Mouse (Mus musculus) kidney, embryonic 16.5 days (tissue): Measurements from ENCODE around the gene Armh3. TPM values are rescaled to one million over a fixed set of nuclear protein-coding genes. Genes with fewer than 3 reads are reported as not detected.

Experiments
- ATAC-seq: fragments of 200-750 bp; cut with Nextera tagmentation; 2 replicates; pipeline ENCODE4 v1.8.0; 2017; ENCODE audit warnings: moderate TSS enrichment; ENCODE audit not compliant: low FRiP score, low TSS enrichment
- H3K27ac ChIP-seq: fragments of 300-500 bp; sonication (generic); 2 replicates; pipeline ENCODE4 v1.5.1; 2014; ENCODE audit warnings: low read length
- H3K27me3 ChIP-seq: fragments of 300-500 bp; sonication (generic); 2 replicates; pipeline ENCODE4 v1.6.1; 2014; ENCODE audit warnings: low read length, control low read depth, mixed read lengths; ENCODE audit not compliant: insufficient read depth
- H3K36me3 ChIP-seq: fragments of 300-500 bp; sonication (generic); 2 replicates; pipeline ENCODE4 v1.6.1; 2014; ENCODE audit warnings: low read length, control low read depth, mixed read lengths; ENCODE audit not compliant: insufficient read depth
- H3K4me1 ChIP-seq: fragments of 300-500 bp; sonication (generic); 2 replicates; pipeline ENCODE4 v1.6.1; 2014; ENCODE audit warnings: low read length, control low read depth, mixed read lengths; ENCODE audit not compliant: insufficient read depth
- H3K4me2 ChIP-seq: fragments of 300-500 bp; sonication (generic); replicated peaks from 2 replicates; pipeline ENCODE4 v1.6.1; 2014; ENCODE audit warnings: low read depth, low read length
- H3K4me3 ChIP-seq: fragments of 300-500 bp; sonication (generic); 2 replicates; pipeline ENCODE4 v1.5.1; 2014; ENCODE audit warnings: mild to moderate bottlenecking, low read length
- H3K9ac ChIP-seq: fragments of 300-500 bp; sonication (generic); replicated peaks from 2 replicates; pipeline ENCODE4 v1.6.1; 2014; ENCODE audit warnings: low read length
- H3K9me3 ChIP-seq: fragments of 300-500 bp; sonication (generic); 2 replicates; pipeline ENCODE4 v1.6.1; 2016; ENCODE audit warnings: low read length, control low read depth
- WGBS: fragments of 180-500 bp; shearing (Covaris S2); extraction: QIAGEN DNeasy Blood & Tissue Kit; methylation state at CpG from one replicate; pipeline ENCODE4 v1.1.7; 2014; 5-methylcytosine and 5-hydroxymethylcytosine counted together
- polyA plus RNA-seq: library from polyadenylated mRNA; unstranded; fragments of >200 nt; fragmentation: Nextera tagmentation; extraction: Ambion mirVana; gene quantifications from 2 replicates; pipeline ENCODE4 v1.2.1, GENCODE M21; 2015

Armh3 gene
- polyA plus RNA-seq, 1 experiment from 2014 or later = 20.9 TPM

DNA sequence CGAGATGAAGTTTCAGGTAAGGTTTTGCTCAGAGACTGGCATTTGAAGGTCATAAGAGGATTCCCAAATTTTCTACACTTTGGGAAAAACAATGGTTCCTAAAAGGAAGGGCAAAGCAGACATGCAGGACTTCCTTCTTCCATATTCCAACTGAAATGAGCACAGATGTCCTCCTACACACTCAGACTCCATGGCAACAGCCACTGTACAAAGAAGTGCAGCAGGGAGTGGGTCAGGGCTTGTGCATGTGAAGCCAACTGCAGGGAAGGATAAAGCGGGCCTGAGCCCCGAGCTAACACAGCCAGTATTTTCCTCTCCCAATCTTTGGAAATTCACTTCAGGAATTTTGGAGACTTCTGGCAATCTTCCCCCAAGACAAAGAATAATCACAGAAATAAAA is 80.4 kb downstream of the Armh3 start:
- Histone ChIP-seq H3K4me2 (no peak overlapping the region), H3K27me3 (no peaks in the 10 kb centered on the region), H3K36me3 (no peaks in the 10 kb centered on the region; the same call in 1 of the 2 replicates), H3K27ac (no peak overlapping the region), H3K9me3 (no peaks in the 10 kb centered on the region), H3K4me3 (no peak overlapping the region), H3K4me1 (no peaks in the 10 kb centered on the region), H3K9ac (no peak overlapping the region)
- 71% methylated on average over 3 of the region's 3 CpGs for WGBS
- no peak for ATAC-seq

DNA sequence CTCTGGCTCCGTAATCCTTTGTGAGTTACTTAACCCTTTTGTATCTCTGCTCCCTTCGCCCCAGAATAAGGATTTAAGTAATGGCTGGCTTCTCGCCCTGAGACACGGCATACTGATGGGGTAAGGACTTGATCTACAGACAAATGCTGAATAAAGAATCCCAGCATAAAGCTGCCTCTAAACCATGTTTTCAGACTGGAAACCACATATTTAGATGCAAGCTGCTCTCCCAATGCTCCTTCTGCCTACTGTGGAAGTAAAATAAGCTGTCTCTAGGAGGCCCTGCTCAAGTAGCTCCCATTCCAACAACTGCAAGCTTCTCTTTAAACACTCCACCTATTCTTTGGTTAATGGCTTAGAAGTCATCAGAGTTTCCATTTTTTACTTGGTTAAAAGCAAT is 81.8 kb downstream of the Armh3 start:
- no peaks in the 10 kb centered on the region for H3K27me3 ChIP-seq
- no peak overlapping the region for H3K4me2 ChIP-seq
- no peaks in the 10 kb centered on the region; the same call in 1 of the 2 replicates for H3K36me3 ChIP-seq
- H3K27ac ChIP-seq = no peak overlapping the region
- H3K4me3 ChIP-seq = no peak overlapping the region
- no peak overlapping the region for H3K9ac ChIP-seq
- WGBS = 89% methylated on average over 4 of the region's 4 CpGs
- H3K9me3 ChIP-seq = no peaks in the 10 kb centered on the region
- H3K4me1 ChIP-seq = no peaks in the 10 kb centered on the region
- no peak for ATAC-seq

GRCm38 (mm10) chr19:45916026-45916425 is 82.3 kb downstream of the Armh3 start:
- no peak for ATAC-seq
- Histone ChIP-seq H3K4me2 (no peak overlapping the region), H3K9ac (no peak overlapping the region), H3K4me1 (no peaks in the 10 kb centered on the region), H3K27me3 (no peaks in the 10 kb centered on the region), H3K9me3 (no peaks in the 10 kb centered on the region), H3K36me3 (no peaks in the 10 kb centered on the region; the same call in 1 of the 2 replicates), H3K4me3 (no peak overlapping the region), H3K27ac (no peak overlapping the region)
- 96% methylated on average over 3 of the region's 3 CpGs for WGBS

- H3K4me3 ChIP-seq = no peak overlapping the region
- H3K27ac ChIP-seq = no peak overlapping the region
- H3K27me3 ChIP-seq = no peaks in the 10 kb centered on the region
- no peak overlapping the region for H3K9ac ChIP-seq
- no peak for ATAC-seq
- H3K4me2 ChIP-seq = no peak overlapping the region
- H3K9me3 ChIP-seq = no peaks in the 10 kb centered on the region
- H3K4me1 ChIP-seq = no peaks in the 10 kb centered on the region
- WGBS = 47% methylated on average over 5 of the region's 5 CpGs
- no peaks in the 10 kb centered on the region for H3K36me3 ChIP-seq
These were observed 85.3 kb downstream of the Armh3 start for GRCm38 (mm10) chr19:45913036-45913435.

- no peak for ATAC-seq
- no peaks in the 10 kb centered on the region for H3K9me3 ChIP-seq
- no peak overlapping the region for H3K9ac ChIP-seq
- no peak overlapping the region for H3K4me3 ChIP-seq
- no peaks in the 10 kb centered on the region for H3K27me3 ChIP-seq
- H3K4me2 ChIP-seq = no peak overlapping the region
- no peaks in the 10 kb centered on the region; the same call in 1 of the 2 replicates for H3K36me3 ChIP-seq
- no peaks in the 10 kb centered on the region for H3K4me1 ChIP-seq
- 93% methylated on average over 6 of the region's 6 CpGs for WGBS
- no peak overlapping the region for H3K27ac ChIP-seq
These were observed 85.9 kb downstream of the Armh3 start for GRCm38 (mm10) chr19:45912376-45912775.

- WGBS = 89% methylated on average over 10 of the region's 10 CpGs
- Histone ChIP-seq H3K27ac (no peak overlapping the region), H3K9ac (no peak overlapping the region), H3K4me3 (no peak overlapping the region), H3K36me3 (no peaks in the 10 kb centered on the region; the same call in 1 of the 2 replicates), H3K27me3 (no peaks in the 10 kb centered on the region), H3K9me3 (no peaks in the 10 kb centered on the region), H3K4me1 (no peaks in the 10 kb centered on the region), H3K4me2 (no peak overlapping the region)
- no peak for ATAC-seq
These were observed 86.9 kb downstream of the Armh3 start for GRCm38 (mm10) chr19:45911236-45912025.

- H3K27me3 ChIP-seq = no peaks in the 10 kb centered on the region
- H3K4me3 ChIP-seq = no peak overlapping the region
- H3K36me3 ChIP-seq = no peaks in the 10 kb centered on the region; the same call in 1 of the 2 replicates
- 93% methylated on average over 3 of the region's 3 CpGs for WGBS
- H3K4me2 ChIP-seq = no peak overlapping the region
- H3K9ac ChIP-seq = no peak overlapping the region
- no peaks in the 10 kb centered on the region for H3K4me1 ChIP-seq
- no peak for ATAC-seq
- H3K27ac ChIP-seq = no peak overlapping the region
- no peaks in the 10 kb centered on the region for H3K9me3 ChIP-seq
These were observed 90.0 kb downstream of the Armh3 start for GRCm38 (mm10) chr19:45908246-45908645.

DNA sequence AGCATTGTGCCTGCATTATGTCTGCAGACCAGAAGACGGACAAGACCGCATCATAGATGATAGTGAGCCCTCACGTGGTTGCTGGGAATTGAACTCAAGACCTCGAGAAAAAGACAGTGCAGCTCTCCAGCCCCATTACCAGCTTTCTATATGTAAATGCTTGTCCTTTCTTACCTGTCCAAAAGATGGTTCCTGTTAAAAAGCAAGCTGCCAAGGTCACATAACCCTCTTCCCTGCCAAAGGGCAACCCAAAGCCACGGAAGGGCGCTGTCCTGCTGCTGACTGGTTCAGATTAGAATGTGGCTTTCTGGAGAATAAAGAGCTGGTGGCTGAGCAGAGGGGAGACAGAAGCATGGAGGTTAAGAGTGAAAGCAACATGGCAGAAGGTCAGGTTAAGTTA is 90.9 kb downstream of the Armh3 start:
- Histone ChIP-seq H3K27ac (no peak overlapping the region), H3K9ac (no peak overlapping the region), H3K4me3 (no peak overlapping the region), H3K4me1 (no peaks in the 10 kb centered on the region), H3K36me3 (no peaks in the 10 kb centered on the region; the same call in 1 of the 2 replicates), H3K9me3 (no peaks in the 10 kb centered on the region), H3K4me2 (no peak overlapping the region), H3K27me3 (no peaks in the 10 kb centered on the region)
- WGBS = 92% methylated on average over 6 of the region's 6 CpGs
- ATAC-seq = no peak

DNA sequence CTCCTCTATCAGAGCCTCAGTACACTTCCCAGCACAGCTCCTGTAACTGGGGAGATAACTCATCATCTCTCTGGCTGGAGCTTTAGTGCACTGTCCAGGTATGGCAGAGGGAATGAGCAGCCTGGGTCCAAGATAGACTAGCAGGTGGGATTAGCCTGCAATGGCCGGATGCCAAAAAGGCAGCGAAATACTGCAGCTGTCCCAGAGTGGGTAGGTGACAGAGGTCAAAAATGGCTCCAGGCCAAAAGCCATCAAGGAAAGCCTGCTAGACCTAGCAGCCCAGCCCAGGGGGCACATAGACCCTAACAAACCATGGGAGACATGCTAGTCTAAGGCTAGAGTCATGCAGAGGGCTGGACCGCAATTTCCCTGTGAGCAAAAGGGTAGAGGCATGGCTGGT is 94.4 kb downstream of the Armh3 start:
- H3K9me3 ChIP-seq = no peaks in the 10 kb centered on the region
- no peak for ATAC-seq
- H3K9ac ChIP-seq = no peak overlapping the region
- no peaks in the 10 kb centered on the region for H3K27me3 ChIP-seq
- no peak overlapping the region for H3K27ac ChIP-seq
- 79% methylated on average over 3 of the region's 3 CpGs for WGBS
- H3K4me3 ChIP-seq = no peak overlapping the region
- H3K4me1 ChIP-seq = no peaks in the 10 kb centered on the region
- H3K36me3 ChIP-seq = no peaks in the 10 kb centered on the region; the same call in 1 of the 2 replicates
- H3K4me2 ChIP-seq = no peak overlapping the region

GRCm38 (mm10) chr19:45902390-45903035 is 95.8 kb downstream of the Armh3 start:
- Histone ChIP-seq H3K9me3 (no peaks in the 10 kb centered on the region), H3K27me3 (no peaks in the 10 kb centered on the region), H3K4me2 (no peak overlapping the region), H3K4me1 (no peaks in the 10 kb centered on the region), H3K36me3 (no peaks in the 10 kb centered on the region), H3K27ac (no peak overlapping the region), H3K4me3 (no peak overlapping the region), H3K9ac (no peak overlapping the region)
- WGBS = 81% methylated on average over 8 of the region's 8 CpGs
- no peak for ATAC-seq
